Mouse (Mus musculus) midbrain, postnatal 0 days (tissue): ENCODE results near the gene Slc1a3. TPM values are rescaled to one million over a fixed set of nuclear protein-coding genes. Genes with fewer than 3 reads are reported as not detected.
A peak's percentile ranks its signal among the peaks of the same experiment; 100 is the strongest.

Experiments used
- ATAC-seq: fragments of 200-750 bp; cut with Nextera tagmentation; 2 replicates; pipeline ENCODE4 v1.8.0; 2017; ENCODE audit warnings: moderate number of reproducible peaks, mild to moderate bottlenecking, moderate TSS enrichment, moderate library complexity; ENCODE audit not compliant: low FRiP score
- DNase-seq: peaks from one replicate; pipeline ENCODE4 v3.0.0-alpha.2; 2015; ENCODE audit warnings: low spot score
- H3K27ac ChIP-seq: fragments of 300-500 bp; sonication (generic); 2 replicates; pipeline ENCODE4 v1.5.1; 2014; ENCODE audit warnings: low read depth, mild to moderate bottlenecking, low read length, mixed read lengths
- H3K27me3 ChIP-seq: fragments of 300-500 bp; sonication (generic); 2 replicates; pipeline ENCODE4 v1.6.1; 2014; ENCODE audit warnings: low read length, control low read depth, mixed read lengths; ENCODE audit not compliant: insufficient read depth
- H3K36me3 ChIP-seq: fragments of 300-500 bp; sonication (generic); 2 replicates; pipeline ENCODE4 v1.6.1; 2014; ENCODE audit warnings: low read length, control low read depth, mixed read lengths; ENCODE audit not compliant: insufficient read depth
- H3K4me1 ChIP-seq: fragments of 300-500 bp; sonication (generic); 2 replicates; pipeline ENCODE4 v1.6.1; 2014; ENCODE audit warnings: mild to moderate bottlenecking, control low read depth, antibody characterized with exemption, low read length, mixed read lengths; ENCODE audit not compliant: insufficient read depth
- H3K4me2 ChIP-seq: fragments of 300-500 bp; sonication (generic); 2 replicates; pipeline ENCODE4 v1.6.1; 2014; ENCODE audit warnings: low read depth, mild to moderate bottlenecking, low read length, mixed read lengths; ENCODE audit not compliant: poor library complexity, severe bottlenecking
- H3K4me3 ChIP-seq: fragments of 300-500 bp; sonication (generic); 2 replicates; pipeline ENCODE4 v1.5.1; 2014; ENCODE audit warnings: low read depth, mild to moderate bottlenecking, low read length, moderate library complexity
- H3K9ac ChIP-seq: fragments of 300-500 bp; sonication (generic); replicated peaks from 2 replicates; pipeline ENCODE4 v1.6.1; 2014; ENCODE audit warnings: mild to moderate bottlenecking, low read length, moderate library complexity, mixed read lengths; ENCODE audit not compliant: poor library complexity, severe bottlenecking
- H3K9me3 ChIP-seq: fragments of 300-500 bp; sonication (generic); 2 replicates; pipeline ENCODE4 v1.6.1; 2016; ENCODE audit warnings: low read length, control low read depth
- CTCF ChIP-seq: IDR thresholded peaks from 2 replicates; pipeline ENCODE4 v1.5.1; 2016; ENCODE audit warnings: antibody characterized with exemption, mild to moderate bottlenecking
- WGBS: fragments of 180-500 bp; shearing (Covaris S2); extraction: QIAGEN DNeasy Blood & Tissue Kit; methylation state at CpG from one replicate; pipeline ENCODE4 v1.1.7; 2014; 5-methylcytosine and 5-hydroxymethylcytosine counted together
- polyA plus RNA-seq: library from polyadenylated mRNA; unstranded; fragments of >200 nt; fragmentation: Nextera tagmentation; extraction: Ambion mirVana; gene quantifications from 2 replicates; pipeline ENCODE4 v1.2.1, GENCODE M21; 2015
- total RNA-seq: library from RNA; depleted of rRNA; stranded (reverse); fragments of >200 nt; gene quantifications from 2 replicates; pipeline ENCODE4 v1.2.3, GENCODE M21; 2014

The Slc1a3 gene
- total and polyA plus RNA-seq, 2 experiments from 2014 or later, result 147 to 195 TPM

DNA sequence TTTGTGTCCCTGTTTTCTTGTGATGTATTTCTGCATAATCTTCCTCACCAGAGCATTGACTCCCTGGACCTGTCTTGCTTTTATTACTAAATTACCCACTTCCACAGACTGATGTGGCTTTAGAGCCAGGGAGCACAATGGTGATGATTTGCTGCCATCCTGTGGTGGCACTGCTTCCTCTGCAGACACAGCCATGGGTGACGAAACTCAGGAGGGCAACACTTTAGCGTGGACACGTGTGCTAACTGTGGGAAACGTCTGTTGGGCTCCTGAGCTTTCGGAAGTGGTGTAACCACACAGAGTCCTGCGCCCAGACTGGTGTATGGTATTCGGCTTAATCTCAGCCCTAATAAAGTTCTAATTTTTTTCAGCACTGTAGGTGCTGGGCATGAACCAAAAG, 85.2 kb downstream of the Slc1a3 start:
- Histone ChIP-seq H3K27me3 (no peaks in the 10 kb centered on the region), H3K9ac (no peak overlapping the region), H3K4me2 (no peak overlapping the region), H3K27ac (no peak overlapping the region), H3K4me3 (no peak overlapping the region), H3K36me3 (no peaks in the 10 kb centered on the region), H3K4me1 (peaks cover 2% of the 10 kb centered on the region; the same call in 1 of the 2 replicates), H3K9me3 (no peaks in the 10 kb centered on the region)
- ATAC-seq (peak; percentile 25), DNase-seq (peak; percentile 82)
- TF ChIP-seq CTCF, result peak; percentile 94
- 51% methylated on average over 7 of the region's 7 CpGs for WGBS

DNA sequence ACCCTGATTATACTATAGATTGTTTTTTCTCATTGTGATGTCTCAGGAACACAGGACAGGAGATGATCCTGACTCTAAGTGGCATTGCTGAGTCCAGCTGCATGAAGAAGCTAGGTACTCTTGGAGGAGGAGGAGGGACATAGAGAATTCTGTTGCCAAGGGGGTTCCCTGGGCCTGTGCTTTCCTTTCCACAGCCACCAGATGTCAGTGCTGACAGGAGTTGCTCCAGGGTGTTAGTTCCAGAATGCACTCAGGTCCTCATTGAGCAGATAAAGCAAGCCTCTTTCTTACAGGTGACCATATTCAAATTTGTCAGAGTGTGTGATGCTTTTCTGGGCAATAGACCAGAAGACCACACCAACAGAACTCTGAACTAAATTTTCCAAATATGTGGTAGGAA, 86.7 kb downstream of the Slc1a3 start:
- Histone ChIP-seq H3K27me3 (no peaks in the 10 kb centered on the region), H3K4me3 (no peak overlapping the region), H3K9me3 (no peaks in the 10 kb centered on the region), H3K36me3 (no peaks in the 10 kb centered on the region), H3K4me2 (no peak overlapping the region), H3K4me1 (peaks cover 2% of the 10 kb centered on the region; the same call in 1 of the 2 replicates), H3K9ac (no peak overlapping the region), H3K27ac (no peak overlapping the region)
- peak; percentile 71 for TF ChIP-seq CTCF
- DNase-seq (peak; percentile 49), ATAC-seq (no peak)

DNA sequence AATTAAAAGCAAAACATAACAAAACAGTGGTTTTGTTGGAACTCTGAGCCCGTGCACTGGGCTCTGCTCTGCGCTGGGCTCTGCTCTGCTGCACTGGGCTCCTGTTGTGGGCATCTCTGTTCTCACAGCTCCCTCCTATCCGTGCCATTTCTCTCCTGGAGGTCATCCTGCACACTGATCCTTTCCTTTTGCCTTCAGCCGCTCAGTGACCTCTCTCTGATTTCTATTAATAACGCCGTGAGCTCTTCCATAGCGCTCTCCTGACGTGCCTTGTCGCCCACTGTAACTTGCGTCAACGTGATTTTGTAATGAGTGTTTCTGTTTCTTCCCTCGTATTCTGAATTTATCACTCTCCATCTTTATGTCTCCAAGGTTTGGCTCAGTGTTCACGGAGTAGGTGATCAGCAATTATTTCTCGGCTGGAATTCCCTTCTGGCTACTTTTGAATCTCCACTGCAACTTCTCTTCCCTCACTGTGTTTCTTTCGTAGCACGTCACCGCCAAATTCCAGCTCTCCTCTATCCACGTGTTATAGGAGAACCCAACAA, 91.0 kb downstream of the Slc1a3 start:
- Histone ChIP-seq H3K27ac (no peak overlapping the region), H3K9me3 (no peaks in the 10 kb centered on the region), H3K9ac (no peak overlapping the region), H3K27me3 (no peaks in the 10 kb centered on the region), H3K36me3 (no peaks in the 10 kb centered on the region), H3K4me2 (no peak overlapping the region), H3K4me1 (no peaks in the 10 kb centered on the region), H3K4me3 (no peak overlapping the region)
- 79% methylated on average over 18 of the region's 18 CpGs for WGBS
- no peak for DNase-seq
- TF ChIP-seq CTCF, result no peak
- ATAC-seq, result no peak

DNA sequence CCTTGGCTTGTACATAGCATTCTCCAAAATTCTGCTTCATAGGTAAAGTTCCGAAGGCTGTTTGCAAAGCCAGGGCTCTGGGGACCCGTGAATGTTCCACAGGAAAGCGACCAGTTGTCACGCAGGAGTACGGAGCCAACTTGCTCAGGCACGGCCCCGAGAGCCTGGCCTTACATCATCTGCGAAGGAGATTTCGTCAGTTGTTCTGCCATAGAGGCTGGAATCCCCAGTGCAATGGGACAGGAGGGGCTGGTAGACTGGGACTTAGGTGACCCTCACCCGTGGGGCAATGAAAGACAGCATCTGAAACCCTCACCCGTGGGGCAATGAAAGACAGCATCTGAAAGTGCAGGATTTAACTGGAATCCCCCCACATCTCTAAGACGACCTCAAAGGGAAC, 94.3 kb downstream of the Slc1a3 start:
- no peak for TF ChIP-seq CTCF
- Histone ChIP-seq H3K27ac (no peak overlapping the region), H3K4me2 (no peak overlapping the region), H3K36me3 (no peaks in the 10 kb centered on the region), H3K27me3 (no peaks in the 10 kb centered on the region), H3K4me3 (no peak overlapping the region), H3K4me1 (no peaks in the 10 kb centered on the region), H3K9me3 (no peaks in the 10 kb centered on the region), H3K9ac (no peak overlapping the region)
- DNase-seq, result no peak
- WGBS, result 82% methylated on average over 12 of the region's 12 CpGs
- ATAC-seq, result no peak

DNA sequence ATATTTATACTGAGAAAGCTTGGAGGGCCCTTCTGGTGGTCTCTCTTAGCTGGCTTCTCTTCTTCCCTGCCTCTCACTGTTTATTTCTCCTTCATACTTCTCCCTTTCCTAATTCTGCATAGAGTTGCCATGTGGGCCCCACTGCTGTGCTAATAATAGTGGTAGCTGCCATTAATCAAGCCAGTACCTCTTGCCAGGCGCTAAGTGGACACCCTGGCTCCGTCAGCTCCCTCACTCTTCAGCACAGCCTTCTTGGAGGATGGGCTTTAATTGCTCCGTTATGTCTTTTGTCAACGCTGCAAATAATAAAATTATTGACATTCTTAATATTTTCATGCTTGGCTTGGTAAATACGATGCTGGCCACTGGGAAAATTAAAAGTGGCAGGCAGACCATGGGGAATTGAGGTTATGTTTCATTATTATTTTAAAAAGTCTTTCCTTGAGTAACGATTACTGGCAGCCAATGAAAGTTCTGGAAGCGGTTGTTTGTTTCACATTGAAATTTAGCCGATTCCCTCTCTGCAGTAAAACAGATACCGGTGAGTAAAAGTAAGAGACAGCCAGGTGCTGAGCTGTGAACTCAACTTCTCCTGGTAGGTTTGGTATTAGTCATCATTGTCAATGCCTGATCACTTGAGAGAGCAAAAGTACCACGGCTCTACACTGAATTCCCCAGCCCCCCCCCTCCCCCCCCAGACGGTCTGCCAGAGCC, 94.9 kb downstream of the Slc1a3 start:
- Histone ChIP-seq H3K27me3 (no peaks in the 10 kb centered on the region), H3K4me3 (no peak overlapping the region), H3K36me3 (no peaks in the 10 kb centered on the region), H3K4me2 (no peak overlapping the region), H3K9ac (no peak overlapping the region), H3K4me1 (no peaks in the 10 kb centered on the region), H3K9me3 (no peaks in the 10 kb centered on the region), H3K27ac (no peak overlapping the region)
- WGBS, result 84% methylated on average over 11 of the region's 11 CpGs
- ATAC-seq, result no peak
- DNase-seq, result no peak
- TF ChIP-seq CTCF, result no peak

DNA sequence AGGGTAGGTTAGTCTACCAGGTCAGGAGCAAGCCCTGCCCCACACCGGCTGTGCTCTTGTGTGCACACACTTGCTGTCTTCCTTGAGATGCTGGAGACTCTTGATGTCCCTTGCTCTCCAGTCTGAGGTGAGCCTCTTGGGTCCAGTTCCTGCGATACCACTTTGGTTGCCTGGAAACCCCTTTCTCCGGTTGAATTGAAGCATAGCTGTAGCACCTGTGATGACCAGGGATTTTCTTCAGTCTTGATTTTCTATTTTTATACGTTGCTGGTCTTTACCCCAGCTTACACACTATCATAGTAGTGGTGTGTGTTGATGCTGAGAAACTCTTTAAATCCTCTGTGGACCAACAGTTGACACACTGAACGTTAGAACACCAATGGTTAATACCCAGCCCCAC, 95.9 kb downstream of the Slc1a3 start:
- H3K27ac ChIP-seq, result no peak overlapping the region
- H3K9ac ChIP-seq, result no peak overlapping the region
- no peaks in the 10 kb centered on the region for H3K4me1 ChIP-seq
- H3K27me3 ChIP-seq, result no peaks in the 10 kb centered on the region
- no peaks in the 10 kb centered on the region for H3K36me3 ChIP-seq
- DNase-seq (no peak), ATAC-seq (no peak)
- 87% methylated on average over 5 of the region's 5 CpGs for WGBS
- no peaks in the 10 kb centered on the region for H3K9me3 ChIP-seq
- no peak overlapping the region for H3K4me2 ChIP-seq
- H3K4me3 ChIP-seq, result no peak overlapping the region
- no peak for TF ChIP-seq CTCF
